In the genomic region with DNA sequence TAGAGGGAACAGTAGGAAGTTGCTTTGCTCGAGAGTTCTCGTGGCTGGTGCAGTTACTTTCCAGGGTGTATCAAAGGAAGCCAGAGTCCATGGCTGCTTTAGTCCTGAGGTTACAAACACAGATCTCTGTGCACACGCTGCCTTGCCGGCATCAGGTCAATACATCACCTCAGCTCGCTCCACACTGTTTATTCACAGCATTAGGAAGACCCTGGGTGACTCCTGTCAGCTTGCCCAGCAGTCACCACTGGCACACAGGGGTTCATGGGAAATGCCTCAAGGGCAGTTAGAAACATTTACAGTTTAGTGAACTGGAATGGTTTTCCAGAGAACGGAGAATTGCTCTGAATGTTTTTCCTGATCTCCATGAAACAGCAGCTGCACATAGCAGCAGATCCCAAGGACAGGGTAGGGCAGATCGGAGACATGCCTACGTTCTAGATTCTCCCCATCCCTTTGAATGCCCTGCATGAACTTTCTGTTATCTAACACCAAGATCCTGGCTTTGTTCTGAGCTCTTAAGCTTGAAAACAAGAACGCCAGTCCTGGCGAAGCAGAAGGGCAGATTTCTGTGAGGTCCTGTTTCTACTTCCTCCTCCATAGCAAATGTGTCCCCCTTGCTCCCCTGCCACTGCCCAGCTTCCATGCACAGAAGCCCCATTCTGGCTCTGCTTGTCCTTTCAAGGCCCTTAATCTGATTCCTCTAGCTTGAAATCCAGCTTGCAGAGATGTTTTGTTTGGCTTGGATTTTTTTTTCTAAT, we compare ENCODE assay signal across 13 mouse cellular contexts.
DNase-seq lines count a peak whose midpoint lies in the region; ATAC-seq and TF ChIP-seq lines count a peak whose summit lies in the region.
"Had no signal": no experiment of that assay in that cellular context is flagged by ENCODE, and none has a peak within 500 bp of the region (broad histone marks: within the 10 kb centered on the region; RNA-seq: fewer than 3 reads in every experiment).

No protein-coding gene starts in this region.

- H3K36me3 ChIP-seq in liver, adult 2 months (ENCODE audit: control insufficient read depth, insufficient read depth, low read length): no peaks in the 10 kb centered on the region
- H3K36me3 ChIP-seq in limb, embryonic 15.5 days: no peaks in the 10 kb centered on the region
- H3K36me3 ChIP-seq in hindbrain, embryonic 16.5 days (ENCODE audit: control insufficient read depth, insufficient read depth, low read length): no peaks in the 10 kb centered on the region
- H3K36me3 ChIP-seq: G1E; intestine, embryonic 15.5 days; neural tube, embryonic 13.5 days had no signal

- no peak overlapping the region for H3K4me3 ChIP-seq in liver, adult 2 months (ENCODE audit: insufficient read depth, low read depth, low read length)
- H3K4me3 ChIP-seq in limb, embryonic 15.5 days: no peak overlapping the region
- H3K4me3 ChIP-seq in hindbrain, embryonic 16.5 days (ENCODE audit: low read length): no peak overlapping the region
- H3K4me3 ChIP-seq: intestine, embryonic 15.5 days; neural tube, embryonic 13.5 days had no signal

- no peaks in the 10 kb centered on the region; the same call in 1 of the 2 replicates for H3K4me1 ChIP-seq in liver, adult 2 months (ENCODE audit: control insufficient read depth, insufficient read depth, low read length)
- peaks cover 8% of the 10 kb centered on the region for H3K4me1 ChIP-seq in limb, embryonic 15.5 days
- 0 out of 2 replicates have a peak, but pooled peaks cover 2% of the 10 kb centered on the region for H3K4me1 ChIP-seq in hindbrain, embryonic 16.5 days (ENCODE audit: control insufficient read depth, insufficient read depth, low read depth, low read length)
- H3K4me1 ChIP-seq: neural tube, embryonic 13.5 days had no signal

- 25% methylated on average over 10 of the region's 10 CpGs for WGBS in liver, adult 2 months
- 40% methylated on average over 10 of the region's 10 CpGs for WGBS in limb, embryonic 15.5 days
- 62% methylated on average over 10 of the region's 10 CpGs for WGBS in hindbrain, embryonic 16.5 days

- H3K9me3 ChIP-seq in limb, embryonic 15.5 days: no peaks in the 10 kb centered on the region
- H3K9me3 ChIP-seq in hindbrain, embryonic 16.5 days (ENCODE audit: control insufficient read depth, low read length): no peaks in the 10 kb centered on the region
- H3K9me3 ChIP-seq: G1E; intestine, embryonic 15.5 days; neural tube, embryonic 13.5 days had no signal

- ATAC-seq in limb, embryonic 15.5 days (ENCODE audit: insufficient number of reproducible peaks, low FRiP score, low TSS enrichment, low read depth): no peak
- no peak for ATAC-seq in hindbrain, embryonic 16.5 days
- ATAC-seq: intestine, embryonic 15.5 days had no signal

- H3K9ac ChIP-seq in liver, adult 2 months (ENCODE audit: low read depth, low read length): no peak overlapping the region
- no peak overlapping the region for H3K9ac ChIP-seq in limb, embryonic 15.5 days
- no peak overlapping the region for H3K9ac ChIP-seq in hindbrain, embryonic 16.5 days (ENCODE audit: low read depth, low read length)
- H3K9ac ChIP-seq: intestine, embryonic 15.5 days; neural tube, embryonic 13.5 days had no signal

- intact Hi-C loops in left cerebral cortex, postnatal 25 days (cut with DNase I): no loop called here

- no peaks in the 10 kb centered on the region; the same call in 1 of the 2 replicates for H3K79me2 ChIP-seq in liver, adult 2 months (ENCODE audit: control insufficient read depth, insufficient read depth, low read length)

- no peak overlapping the region for H3K4me2 ChIP-seq in limb, embryonic 15.5 days
- no peak overlapping the region for H3K4me2 ChIP-seq in hindbrain, embryonic 16.5 days (ENCODE audit: low read length)
- H3K4me2 ChIP-seq: intestine, embryonic 15.5 days; neural tube, embryonic 13.5 days had no signal

- peak; percentile 7 for DNase-seq in adrenal gland, adult 2 months
- DNase-seq in adrenal gland, adult 8-10 months: no peak
- peak; percentile 30 for DNase-seq in liver, adult 2 months (ENCODE audit: extremely low read depth, low read depth, low spot score)
- no peak for DNase-seq in liver
- DNase-seq in kidney, adult 8-10 months: peak; percentile 51 to 84
- DNase-seq in left cerebral cortex, postnatal 25 days (ENCODE audit: low spot score in 2 of 2): no peak
- DNase-seq: adrenal gland, postnatal 10 days; thymus, postnatal 4 days had no signal

- no peak for TF ChIP-seq CTCF in liver, adult 2 months (IDR thresholded peaks at IDR 0.05; ENCODE audit: low read depth, low read length)

- no peak overlapping the region for H3K27ac ChIP-seq in liver, adult 2 months (replicated peaks; ENCODE audit: insufficient read depth, low read depth, low read length)
- 0 out of 2 replicates have a peak overlapping the region, but pooled peaks have one; percentile 8 for H3K27ac ChIP-seq in limb, embryonic 15.5 days
- H3K27ac ChIP-seq in hindbrain, embryonic 16.5 days (ENCODE audit: low read depth, low read length): no peak overlapping the region
- H3K27ac ChIP-seq: intestine, embryonic 15.5 days; neural tube, embryonic 13.5 days had no signal

- TF ChIP-seq POLR2A in liver, adult 2 months (IDR thresholded peaks at IDR 0.05; ENCODE audit: extremely low read depth, insufficient read depth, low read length): no peak

- H3K27me3 ChIP-seq in liver, adult 2 months (ENCODE audit: control insufficient read depth, insufficient read depth, low read length): no peaks in the 10 kb centered on the region
- no peaks in the 10 kb centered on the region for H3K27me3 ChIP-seq in limb, embryonic 15.5 days
- no peaks in the 10 kb centered on the region for H3K27me3 ChIP-seq in hindbrain, embryonic 16.5 days (replicated peaks; ENCODE audit: control insufficient read depth, insufficient read depth, low read length)
- H3K27me3 ChIP-seq: intestine, embryonic 15.5 days; neural tube, embryonic 13.5 days had no signal

Comparison
In these comparisons a context has a peak if more than half of its experiments do, and no peak if none do; other contexts are left out.
1. DNase-seq: peak in adrenal gland, adult 2 months (single experiment), liver, adult 2 months (single experiment) and kidney, adult 8-10 months (2 of 2); none in adrenal gland, adult 8-10 months (single experiment), liver (single experiment) and left cerebral cortex, postnatal 25 days (0 of 2).